9 mouse cellular contexts compared by ENCODE assay signal in the genomic region with DNA sequence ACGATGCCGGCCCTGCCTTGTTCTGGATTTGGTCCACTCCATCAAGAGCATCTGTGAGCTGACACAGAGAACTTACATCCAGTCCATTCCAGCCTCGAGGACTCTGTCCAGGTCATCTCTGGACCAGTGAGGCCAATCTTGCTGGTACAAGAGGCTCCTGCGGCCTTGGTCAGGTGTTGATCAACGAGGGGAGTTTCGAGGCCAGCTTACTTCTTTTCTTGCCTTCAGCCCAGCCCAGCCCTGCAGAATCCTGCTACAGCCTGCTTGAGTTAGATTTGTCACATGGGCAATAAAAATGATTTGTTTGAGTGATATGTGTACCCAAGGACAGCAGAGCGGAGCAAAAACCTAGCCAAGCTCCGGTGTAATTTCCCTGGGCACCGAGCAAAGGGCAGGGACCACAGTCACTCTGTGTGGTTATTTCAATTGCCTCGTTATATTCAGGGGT. TPM values are rescaled to one million over a fixed set of nuclear protein-coding genes. Genes with fewer than 3 reads are reported as not detected.
DNase-seq lines count a peak whose midpoint lies in the region; ATAC-seq and TF ChIP-seq lines count a peak whose summit lies in the region.
"Had no signal": no experiment of that assay in that cellular context is flagged by ENCODE, and none has a peak within 500 bp of the region (broad histone marks: within the 10 kb centered on the region; RNA-seq: fewer than 3 reads in every experiment).

No protein-coding gene starts in this region.

- H3K4me2 ChIP-seq in intestine, embryonic 16.5 days (ENCODE audit: low read depth, low read length) = peak overlapping the region; percentile 30; the same call in 1 of the 2 replicates
- no peak overlapping the region for H3K4me2 ChIP-seq in midbrain, embryonic 15.5 days

- TF ChIP-seq POLR2A in heart, adult 2 months (IDR thresholded peaks at IDR 0.05; ENCODE audit: insufficient read depth, low read depth, low read length) = no peak

- peak overlapping the region; percentile 29; the same call in 1 of the 2 replicates for H3K27ac ChIP-seq in heart, adult 2 months
- peak overlapping the region; percentile 92 for H3K27ac ChIP-seq in intestine, embryonic 16.5 days (ENCODE audit: low read length)
- no peak overlapping the region for H3K27ac ChIP-seq in embryonic facial prominence, embryonic 10.5 days (replicated peaks)
- no peak overlapping the region for H3K27ac ChIP-seq in midbrain, embryonic 15.5 days

- H3K4me1 ChIP-seq in heart, adult 2 months (ENCODE audit: control insufficient read depth, insufficient read depth, low read length) = peaks cover 7% of the 10 kb centered on the region
- peaks cover 16% of the 10 kb centered on the region for H3K4me1 ChIP-seq in intestine, embryonic 16.5 days (ENCODE audit: control insufficient read depth, insufficient read depth, low read length)
- peaks cover 13% of the 10 kb centered on the region for H3K4me1 ChIP-seq in embryonic facial prominence, embryonic 10.5 days
- H3K4me1 ChIP-seq in midbrain, embryonic 15.5 days = peaks cover 3% of the 10 kb centered on the region; the same call in 1 of the 2 replicates

- H3K79me2 ChIP-seq in heart, adult 2 months (replicated peaks; ENCODE audit: control insufficient read depth, insufficient read depth, low read length) = no peaks in the 10 kb centered on the region

- no peak overlapping the region for H3K9ac ChIP-seq in heart, adult 2 months (ENCODE audit: low read depth, low read length)
- peak overlapping the region; percentile 50; the same call in 1 of the 2 replicates for H3K9ac ChIP-seq in intestine, embryonic 16.5 days (ENCODE audit: low read depth, low read length)
- H3K9ac ChIP-seq in midbrain, embryonic 15.5 days = no peak overlapping the region

- intact Hi-C loops in heart, adult 2 months (cut with DNase I) = no loop called here
- intact Hi-C loops in heart, postnatal 10 days (cut with DNase I) = loop anchor here (5.0 kb wide), 1 partner anchor 198 kb away; no protein-coding TSS in a partner anchor

- no peaks in the 10 kb centered on the region for H3K27me3 ChIP-seq in heart, adult 2 months (ENCODE audit: control insufficient read depth, insufficient read depth, low read length)
- H3K27me3 ChIP-seq in intestine, embryonic 16.5 days (replicated peaks; ENCODE audit: control insufficient read depth, insufficient read depth, low read length) = no peaks in the 10 kb centered on the region
- H3K27me3 ChIP-seq in embryonic facial prominence, embryonic 10.5 days (replicated peaks; ENCODE audit: low read depth, poor library complexity, severe bottlenecking) = no peaks in the 10 kb centered on the region
- no peaks in the 10 kb centered on the region for H3K27me3 ChIP-seq in midbrain, embryonic 15.5 days (replicated peaks)

- TF ChIP-seq CTCF in heart, adult 2 months (IDR thresholded peaks at IDR 0.05) = no peak

- no peak for TF ChIP-seq EP300 in heart, adult 2 months (IDR thresholded peaks at IDR 0.05; ENCODE audit: insufficient read depth, low read depth, low read length)

- H3K9me3 ChIP-seq in intestine, embryonic 16.5 days (ENCODE audit: control insufficient read depth, low read length) = no peaks in the 10 kb centered on the region
- no peaks in the 10 kb centered on the region for H3K9me3 ChIP-seq in embryonic facial prominence, embryonic 10.5 days
- H3K9me3 ChIP-seq in midbrain, embryonic 15.5 days = no peaks in the 10 kb centered on the region

- peak; percentile 86 for ATAC-seq in intestine, embryonic 16.5 days
- ATAC-seq in midbrain, embryonic 15.5 days (replicated peaks) = no peak

- DNase-seq in heart, adult 2 months = peak in 1 of 2 experiments; percentile 27
- no peak for DNase-seq in heart, postnatal 10 days
- peak; percentile 84 to 95 for DNase-seq in adrenal gland, adult (ENCODE audit: inconsistent age in 2 of 2, low spot score in 1 of 2)
- DNase-seq in large intestine, adult 2 months (ENCODE audit: low read depth, low spot score) = peak; percentile 90
- DNase-seq in right cerebral cortex, postnatal 25 days = no peak
- DNase-seq in embryonic facial prominence, embryonic 10.5 days (ENCODE audit: low spot score) = no peak

- no peak overlapping the region for H3K4me3 ChIP-seq in heart, adult 2 months
- H3K4me3 ChIP-seq in intestine, embryonic 16.5 days (ENCODE audit: low read length) = no peak overlapping the region
- no peak overlapping the region for H3K4me3 ChIP-seq in embryonic facial prominence, embryonic 10.5 days
- H3K4me3 ChIP-seq in midbrain, embryonic 15.5 days = no peak overlapping the region
- H3K4me3 ChIP-seq: myocyte had no signal

- 78% methylated on average over 10 of the region's 10 CpGs for WGBS in heart, adult 2 months
- WGBS in intestine, embryonic 16.5 days = 43% methylated on average over 10 of the region's 10 CpGs
- WGBS in large intestine, adult 2 months = 19% methylated on average over 10 of the region's 10 CpGs
- 89% methylated on average over 10 of the region's 10 CpGs for WGBS in embryonic facial prominence, embryonic 10.5 days
- 80% methylated on average over 10 of the region's 10 CpGs for WGBS in midbrain, embryonic 15.5 days

- no peaks in the 10 kb centered on the region for H3K36me3 ChIP-seq in heart, adult 2 months (ENCODE audit: control insufficient read depth, insufficient read depth, low read length)
- no peaks in the 10 kb centered on the region for H3K36me3 ChIP-seq in intestine, embryonic 16.5 days (ENCODE audit: control insufficient read depth, insufficient read depth, low read length)
- peaks cover 6% of the 10 kb centered on the region for H3K36me3 ChIP-seq in embryonic facial prominence, embryonic 10.5 days (replicated peaks)
- H3K36me3 ChIP-seq in midbrain, embryonic 15.5 days (replicated peaks) = no peaks in the 10 kb centered on the region

RNA-seq across cellular contexts. Expression of a gene that starts 25.4 kb away (rescaled TPM):
- total RNA-seq in heart, adult 2 months (2021) = 10 to 100 TPM; 11.3 to 16.3 TPM
- polyA plus RNA-seq in heart, adult 2 months (2012; rRNA removed) = 19.0 and 36.4 TPM in 2 replicates
- total RNA-seq in heart, postnatal 10 days (2021) = 10 to 100 TPM; 40.9 to 48.5 TPM
- polyA plus RNA-seq in intestine, embryonic 16.5 days (2015; fragmentation: Nextera tagmentation; extraction: Ambion mirVana) = 149 and 158 TPM in 2 replicates
- polyA plus RNA-seq in large intestine, adult 2 months (2012; rRNA removed) = 41.8 and 58.0 TPM in 2 replicates
- 270 and 301 TPM in 2 replicates for polyA plus RNA-seq in embryonic facial prominence, embryonic 10.5 days (2016; fragmentation: Nextera tagmentation; extraction: Ambion mirVana)
- 463 and 505 TPM in 2 replicates for polyA plus RNA-seq in midbrain, embryonic 15.5 days (2015; fragmentation: Nextera tagmentation; extraction: Ambion mirVana)

Comparison
In these comparisons a context has a peak if more than half of its experiments do, and no peak if none do; other contexts are left out.
1. DNase-seq: peak in adrenal gland, adult (2 of 2) and large intestine, adult 2 months (single experiment); none in heart, postnatal 10 days (0 of 2), right cerebral cortex, postnatal 25 days (single experiment) and embryonic facial prominence, embryonic 10.5 days (single experiment).
2. H3K27ac ChIP-seq: peak in heart, adult 2 months (single experiment) and intestine, embryonic 16.5 days (single experiment); none in embryonic facial prominence, embryonic 10.5 days (single experiment) and midbrain, embryonic 15.5 days (single experiment).